Mouse (Mus musculus): ENCODE measurements around the gene Olfr149.

DNA sequence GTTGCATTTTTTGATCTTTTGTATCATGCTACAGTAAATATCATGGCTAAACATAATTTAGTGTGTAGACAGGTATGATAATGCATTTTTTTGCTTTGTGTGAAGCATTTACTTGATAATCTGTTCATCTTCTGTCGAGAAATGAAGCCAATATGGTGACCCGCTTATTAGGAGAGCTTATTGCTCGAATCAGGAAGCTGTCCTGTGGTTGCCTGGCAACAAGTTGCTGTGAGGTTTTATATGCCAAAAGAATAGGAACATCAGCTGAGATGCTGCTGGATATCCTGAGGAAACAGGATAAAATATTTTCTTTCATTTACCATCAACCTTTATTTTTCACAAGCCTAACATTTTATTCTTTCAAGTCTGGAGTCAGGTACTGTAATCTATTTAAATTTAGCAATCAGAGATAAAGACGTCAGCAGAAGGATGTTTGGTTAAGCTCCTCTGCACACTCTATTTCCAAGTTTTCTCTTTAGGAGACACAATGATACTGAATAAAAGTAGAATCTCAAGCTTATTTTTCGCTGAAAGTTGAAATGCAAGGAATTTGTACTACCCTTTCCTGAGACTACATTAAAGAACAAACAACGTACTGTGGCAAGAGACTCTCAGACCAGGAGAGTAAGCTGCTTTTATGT, 52.0 kb downstream of the Olfr149 start:
- TF ChIP-seq POLR2A (IDR thresholded peaks at IDR 0.05; ENCODE audit: borderline replicate concordance, extremely low read depth, insufficient read depth, insufficient read length, poor library complexity, severe bottlenecking) (no peak), CTCF (IDR thresholded peaks at IDR 0.05; ENCODE audit: borderline replicate concordance, extremely low read depth, insufficient read depth, insufficient read length) (no peak)
